Mouse (Mus musculus): ENCODE measurements around the gene Kif1c.

The Kif1c gene

DNA sequence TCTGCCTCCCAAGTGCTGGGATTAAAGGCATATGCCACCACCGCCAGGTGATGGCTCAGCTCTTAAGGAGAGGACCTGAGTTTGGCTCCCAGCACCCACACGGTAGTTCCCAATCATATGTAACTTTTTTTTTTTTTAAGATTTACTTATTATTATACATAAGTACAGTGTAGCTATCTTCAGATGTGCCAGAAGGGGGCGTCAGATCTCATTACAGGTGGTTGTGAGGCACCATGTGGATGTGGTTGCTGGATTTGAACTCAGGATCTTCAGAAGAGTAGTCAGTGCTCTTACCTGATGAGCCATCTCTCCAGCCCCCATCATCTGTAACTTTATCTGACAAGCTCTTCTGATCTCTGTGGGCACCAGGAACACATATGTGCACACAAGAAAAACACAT lies 3.0 kb upstream of the Kif1c start:
- DNase-seq (ENCODE audit: low spot score in 2 of 2) = no peak

DNA sequence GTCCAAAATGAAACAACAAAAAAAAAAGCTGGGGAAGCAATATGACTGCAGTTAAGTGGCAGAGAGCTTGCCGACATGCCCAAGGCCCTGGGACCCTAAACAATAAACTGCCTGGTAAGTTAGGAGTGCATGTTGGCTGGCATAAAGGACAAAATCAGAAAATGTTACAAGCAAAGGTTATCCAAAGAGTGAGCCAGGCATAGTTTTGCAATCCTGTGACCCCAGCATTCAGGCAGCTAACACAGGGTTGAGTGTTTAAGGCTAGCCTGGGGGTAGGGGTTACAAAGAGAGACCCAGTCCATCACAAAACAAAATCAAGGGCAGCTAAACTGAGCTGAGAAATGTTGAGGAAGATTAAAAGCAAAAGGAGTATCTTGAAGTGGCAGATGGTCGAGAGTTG lies 1.3 kb upstream of the Kif1c start:
- DNase-seq (ENCODE audit: low spot score in 2 of 2) = no peak

DNA sequence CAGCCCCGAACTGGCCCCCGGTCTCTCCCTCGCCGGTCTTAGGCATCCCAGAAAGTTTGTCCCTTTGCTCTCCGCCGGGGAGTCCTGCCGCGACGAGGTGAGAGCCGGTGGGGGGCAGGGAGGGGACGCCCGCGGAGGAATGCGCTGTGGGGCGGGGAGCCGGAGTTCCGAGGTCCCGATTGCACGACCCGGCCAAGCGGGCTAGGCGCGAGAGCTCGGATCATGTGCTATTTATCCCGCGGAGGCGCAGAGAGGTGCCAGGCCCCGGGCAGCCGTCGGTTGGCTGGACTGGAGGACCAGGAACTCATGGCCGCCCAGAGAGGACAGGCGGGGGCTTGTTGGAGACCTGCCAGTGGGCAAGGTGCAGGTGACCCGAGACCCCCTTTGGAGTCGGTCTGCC lies 265 bp downstream of the Kif1c start:
- peak; percentile 85 to 86 for DNase-seq (ENCODE audit: low spot score in 2 of 2)

DNA sequence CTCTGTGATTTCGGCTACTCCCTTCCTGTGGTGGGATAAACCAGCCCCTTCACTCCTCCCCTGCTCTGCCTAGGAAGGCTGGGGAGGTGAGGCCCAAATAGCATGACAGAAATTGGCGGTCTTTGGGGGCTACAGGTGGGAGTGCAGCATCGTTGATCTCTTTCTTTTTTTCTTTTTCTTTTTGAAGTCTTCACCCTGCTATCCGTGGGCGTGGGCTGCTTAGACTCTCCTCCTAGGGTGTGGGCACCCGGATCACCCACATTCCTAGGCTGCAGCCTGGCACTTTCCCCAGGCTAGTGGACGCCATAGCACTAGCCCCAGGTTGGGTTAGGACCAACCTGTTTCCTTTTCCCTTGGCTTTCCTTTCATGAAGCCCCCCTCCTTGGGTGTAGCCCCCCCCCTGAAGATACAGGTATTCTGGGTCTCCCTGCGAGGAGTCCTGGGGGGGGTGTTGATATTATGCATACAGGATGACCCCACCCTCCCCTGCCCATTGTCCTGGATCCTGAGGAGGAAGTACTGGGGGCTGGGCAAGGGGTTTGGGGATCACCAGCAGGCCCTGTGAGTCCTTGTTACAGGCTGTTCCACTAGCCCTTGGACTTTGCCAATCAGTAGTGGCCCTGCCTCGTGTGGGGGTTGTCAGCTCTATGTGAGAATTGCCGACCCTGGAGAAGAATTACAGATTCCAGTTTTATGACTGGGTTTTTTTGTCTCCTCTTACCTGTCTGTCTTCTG lies 1.0 kb downstream of the Kif1c start:
- DNase-seq (ENCODE audit: low spot score in 2 of 2) = peak in 1 of 2 experiments; percentile 32

DNA sequence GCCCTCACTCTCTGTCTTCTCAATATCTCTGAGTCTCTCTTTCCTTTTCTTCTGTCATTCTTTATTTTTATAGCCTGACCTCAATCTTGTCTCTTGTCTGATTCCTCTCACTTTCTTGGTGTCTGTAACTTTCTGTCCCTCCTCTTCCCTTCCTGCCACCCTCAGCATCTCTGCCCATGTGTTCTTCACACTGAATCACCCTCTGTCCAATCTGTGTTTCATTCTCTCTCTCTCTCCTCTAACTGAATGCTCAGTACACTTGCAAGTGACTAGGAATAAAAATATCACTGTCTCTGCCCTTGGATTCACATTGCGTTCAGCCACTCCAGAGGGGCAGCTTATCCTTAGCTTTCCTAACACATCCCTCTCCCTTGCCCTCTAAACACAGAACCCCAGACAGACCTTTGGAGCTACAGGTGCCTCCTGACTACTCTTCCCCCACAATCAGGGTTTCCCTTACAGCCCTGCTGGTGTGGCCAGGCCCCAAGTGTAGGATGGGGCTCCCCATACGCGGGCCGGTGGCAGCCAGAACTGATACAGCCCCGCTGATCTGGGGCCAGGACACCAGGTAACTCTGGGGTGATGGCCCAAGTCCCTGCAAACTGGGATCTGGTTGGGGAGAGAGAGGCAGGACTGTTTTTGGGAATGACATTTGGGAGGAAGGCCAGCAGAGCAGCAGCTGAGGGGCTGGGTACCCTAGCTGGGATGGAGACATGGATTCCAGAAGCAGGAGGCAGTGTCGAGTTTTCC lies 1.8 kb downstream of the Kif1c start:
- DNase-seq (ENCODE audit: low spot score in 2 of 2) = peak; percentile 28 to 34

DNA sequence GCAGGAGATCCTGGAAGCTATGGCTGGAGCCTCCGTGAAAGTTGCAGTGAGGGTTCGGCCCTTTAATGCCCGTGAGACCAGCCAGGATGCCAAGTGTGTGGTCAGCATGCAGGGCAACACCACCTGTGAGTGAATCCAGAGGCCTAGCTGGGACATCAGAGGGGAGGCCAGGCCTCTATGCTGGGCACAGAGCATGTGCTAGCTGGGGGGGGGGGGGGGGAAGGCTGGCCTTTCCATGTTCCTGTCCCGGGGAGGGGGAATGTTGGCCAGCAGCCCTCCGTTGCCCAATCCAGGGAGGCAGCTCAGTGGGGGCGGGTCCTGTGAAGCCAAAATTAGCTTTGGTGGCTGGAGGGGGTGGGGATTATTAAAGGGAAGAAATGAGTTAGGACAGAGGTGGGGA lies 2.4 kb downstream of the Kif1c start:
- DNase-seq (ENCODE audit: low spot score in 2 of 2) = peak; percentile 58 to 81

DNA sequence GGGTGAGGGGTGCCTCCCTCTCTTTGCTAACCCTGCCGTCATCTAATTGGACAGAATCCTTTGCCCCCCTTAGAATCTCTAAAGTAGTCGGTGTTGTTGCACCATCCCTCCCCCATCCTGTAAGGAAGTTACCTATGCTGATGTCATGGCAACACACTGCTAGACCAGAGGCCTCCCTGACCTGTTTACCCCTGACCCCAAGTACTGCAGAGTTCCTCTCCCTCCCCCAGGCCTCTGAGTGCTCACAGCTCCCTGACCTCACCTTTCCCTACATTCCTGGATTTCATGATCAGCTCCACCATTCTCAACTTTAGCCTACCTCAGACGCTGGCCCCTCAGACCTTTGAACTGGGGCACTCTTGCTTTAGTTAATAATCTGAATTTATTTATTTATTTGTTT lies 5.8 kb downstream of the Kif1c start:
- no peak for DNase-seq (ENCODE audit: low spot score in 2 of 2)

DNA sequence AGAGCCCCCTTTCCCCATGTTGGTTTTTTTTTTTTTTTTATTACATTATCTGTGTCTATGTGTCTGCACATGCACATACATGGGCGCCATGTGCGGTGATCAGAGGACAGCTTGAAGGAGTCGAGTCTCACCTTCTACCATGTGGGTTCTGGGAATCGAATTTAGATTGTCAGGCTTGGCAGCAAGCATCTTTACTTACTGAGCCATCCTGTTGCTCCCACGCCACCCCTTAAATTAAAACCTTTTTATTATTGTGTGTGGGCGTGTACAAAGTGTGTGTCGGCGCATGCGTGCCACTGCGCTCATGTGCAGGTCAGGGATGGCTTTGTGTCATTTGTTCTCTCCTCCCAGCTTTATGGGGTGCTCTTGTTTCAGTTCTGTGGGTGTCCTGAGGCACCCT lies 10.7 kb downstream of the Kif1c start:
- DNase-seq (ENCODE audit: low spot score in 2 of 2) = no peak

DNA sequence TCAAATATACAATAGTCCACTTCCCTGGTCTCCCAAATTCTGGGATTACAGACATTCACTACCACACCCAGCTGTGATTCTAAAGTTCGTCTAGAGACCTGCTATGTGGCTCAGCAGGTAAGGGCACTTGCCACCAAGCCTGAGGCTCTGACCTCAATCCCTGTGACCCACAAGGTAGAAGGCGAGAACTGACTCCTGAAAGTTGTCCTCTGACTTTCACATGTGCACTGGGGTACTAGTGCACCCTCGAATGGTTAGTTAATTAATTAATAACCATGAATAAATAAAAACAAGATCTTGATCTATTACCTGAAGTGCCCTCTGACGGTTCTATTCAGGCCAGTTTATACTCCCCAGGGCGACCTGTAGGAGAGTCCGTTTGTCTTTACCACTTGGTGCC lies 12.9 kb downstream of the Kif1c start:
- no peak for DNase-seq (ENCODE audit: low spot score in 2 of 2)

DNA sequence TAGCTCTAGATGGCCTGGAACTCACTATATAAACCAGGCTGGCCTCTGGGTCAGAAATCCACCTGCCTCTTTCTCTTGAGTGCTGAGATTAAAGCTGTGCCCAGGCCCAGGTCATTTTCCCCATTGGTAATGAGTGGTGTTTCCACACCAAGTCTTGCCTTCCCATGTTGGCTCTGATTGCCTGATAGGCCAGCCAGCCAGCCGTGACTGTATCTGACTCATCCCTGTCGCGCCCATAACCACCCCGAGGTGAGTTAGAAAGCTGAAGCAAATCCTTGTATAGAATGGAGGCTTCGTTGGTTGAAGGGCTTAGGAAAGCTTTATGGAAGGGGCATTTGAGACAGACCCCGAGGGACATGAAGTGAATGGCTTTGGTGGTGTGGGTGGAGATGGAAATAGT lies 15.5 kb downstream of the Kif1c start:
- DNase-seq (ENCODE audit: low spot score in 2 of 2) = no peak

DNA sequence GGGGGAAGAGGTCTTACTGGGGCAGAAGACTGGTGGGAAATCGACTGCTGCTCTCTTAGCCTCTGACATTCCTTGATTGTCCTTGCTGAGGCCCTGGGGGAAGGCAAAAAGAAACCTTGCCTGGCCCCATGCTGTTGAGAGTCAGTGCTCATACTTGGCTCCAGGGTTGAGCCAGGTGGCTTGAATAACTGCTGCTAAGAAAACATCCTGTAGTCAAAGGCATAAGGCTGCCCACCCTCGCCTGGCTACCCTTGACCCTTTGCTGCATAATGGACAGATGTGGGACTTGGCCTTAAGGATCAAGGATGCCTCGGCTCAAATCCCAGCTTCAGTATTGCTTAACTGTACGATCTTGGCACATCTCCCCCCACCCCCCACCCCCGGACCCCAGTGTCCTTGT lies 18.1 kb downstream of the Kif1c start:
- no peak for DNase-seq (ENCODE audit: low spot score in 2 of 2)

DNA sequence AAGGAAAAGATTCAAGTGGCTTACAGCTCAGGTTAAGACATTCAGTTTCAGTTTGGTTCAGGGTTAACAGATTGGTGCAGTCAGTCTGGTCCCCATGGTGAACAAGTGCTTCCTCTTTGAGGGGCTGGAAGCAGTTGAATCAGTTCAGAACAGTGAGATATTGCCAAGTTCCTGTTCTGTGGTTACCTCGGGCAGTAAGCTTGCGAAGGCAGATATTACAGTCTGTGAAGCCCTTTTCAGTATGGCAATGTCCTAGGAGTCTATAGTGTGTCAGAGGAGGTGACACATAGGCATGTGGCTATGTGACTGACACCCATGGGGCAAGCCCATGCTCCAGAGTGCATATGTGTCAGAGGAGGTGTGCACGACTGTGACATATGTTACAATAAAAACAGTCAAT lies 20.2 kb downstream of the Kif1c start:
- DNase-seq (ENCODE audit: low spot score in 2 of 2) = peak in 1 of 2 experiments; percentile 42

DNA sequence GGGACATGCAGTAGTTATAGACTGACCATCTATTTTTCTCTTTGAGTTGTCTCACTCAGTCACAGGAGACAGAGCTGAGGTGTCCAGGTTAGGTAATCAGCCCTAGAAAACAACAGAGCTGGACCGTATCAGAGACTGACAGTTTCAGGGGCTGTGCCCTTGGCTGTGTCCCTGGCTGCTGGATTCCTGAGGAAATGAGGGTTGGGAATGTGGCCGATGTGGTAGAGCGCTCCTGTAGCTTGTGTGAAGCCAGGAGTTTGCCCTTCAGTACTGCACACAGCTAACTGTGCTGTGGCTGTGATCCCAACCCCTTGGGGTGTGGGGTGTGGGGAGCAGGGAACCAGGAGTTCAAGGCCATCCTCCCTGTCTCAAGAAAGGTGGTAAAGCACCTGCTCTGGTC lies 20.7 kb downstream of the Kif1c start:
- peak in 1 of 2 experiments; percentile 17 for DNase-seq (ENCODE audit: low spot score in 2 of 2)

DNA sequence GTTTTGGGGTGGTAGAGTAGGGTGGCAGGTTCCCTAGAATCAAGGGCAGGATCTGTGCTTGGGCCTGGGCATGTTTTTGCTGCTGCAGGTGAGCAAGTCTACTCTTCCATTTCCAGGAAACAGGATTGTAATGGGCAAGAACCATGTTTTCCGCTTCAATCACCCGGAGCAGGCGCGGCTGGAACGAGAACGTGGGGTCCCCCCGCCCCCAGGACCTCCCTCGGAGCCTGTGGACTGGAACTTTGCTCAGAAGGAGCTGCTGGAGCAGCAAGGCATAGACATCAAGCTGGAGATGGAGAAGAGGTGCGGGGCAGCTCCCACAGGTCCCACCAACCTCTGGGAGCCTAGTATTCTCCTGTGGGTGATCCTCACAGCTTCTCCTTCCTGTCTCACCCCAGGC lies 24.4 kb downstream of the Kif1c start:
- no peak for DNase-seq (ENCODE audit: low spot score in 2 of 2)

DNA sequence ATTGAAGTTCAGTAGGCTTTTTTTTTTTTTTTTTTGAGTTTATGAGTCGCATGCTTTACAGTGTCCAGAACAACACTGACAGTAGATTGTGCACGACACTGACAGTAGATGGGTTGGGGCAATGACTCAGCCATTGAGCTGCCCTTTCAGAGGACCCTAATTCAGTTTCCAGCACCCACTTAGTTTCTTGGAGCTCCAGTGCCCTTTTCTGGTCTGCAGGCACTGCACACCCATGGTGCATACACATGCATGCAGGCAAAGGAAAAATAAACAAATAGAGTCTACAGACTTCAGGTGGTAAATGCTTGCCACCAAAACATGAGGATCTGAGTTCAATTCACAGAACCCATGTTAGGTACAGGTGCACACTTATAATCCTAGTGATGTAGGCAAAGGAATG lies 26.2 kb downstream of the Kif1c start:
- no peak for DNase-seq (ENCODE audit: low spot score in 2 of 2)

DNA sequence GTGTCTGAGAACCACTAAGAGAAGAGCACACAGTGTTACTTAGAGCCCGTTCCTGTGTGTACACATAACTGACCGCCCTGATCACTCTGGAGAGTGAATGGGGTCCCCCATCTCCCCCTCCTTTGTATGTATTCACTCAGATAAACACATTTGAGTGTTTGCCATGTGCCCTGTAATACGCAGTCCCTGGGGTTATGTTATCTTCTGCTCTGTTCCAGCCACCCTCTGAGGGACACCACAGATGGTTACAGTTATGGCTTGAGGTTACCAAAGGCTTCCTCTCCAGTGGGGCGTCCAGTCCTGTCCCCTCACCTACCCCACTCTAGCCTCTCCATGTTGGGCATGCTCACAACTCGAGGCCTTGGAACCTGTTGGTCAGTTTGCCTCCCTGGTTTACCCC lies 27.0 kb downstream of the Kif1c start:
- no peak for DNase-seq (ENCODE audit: low spot score in 2 of 2)

DNA sequence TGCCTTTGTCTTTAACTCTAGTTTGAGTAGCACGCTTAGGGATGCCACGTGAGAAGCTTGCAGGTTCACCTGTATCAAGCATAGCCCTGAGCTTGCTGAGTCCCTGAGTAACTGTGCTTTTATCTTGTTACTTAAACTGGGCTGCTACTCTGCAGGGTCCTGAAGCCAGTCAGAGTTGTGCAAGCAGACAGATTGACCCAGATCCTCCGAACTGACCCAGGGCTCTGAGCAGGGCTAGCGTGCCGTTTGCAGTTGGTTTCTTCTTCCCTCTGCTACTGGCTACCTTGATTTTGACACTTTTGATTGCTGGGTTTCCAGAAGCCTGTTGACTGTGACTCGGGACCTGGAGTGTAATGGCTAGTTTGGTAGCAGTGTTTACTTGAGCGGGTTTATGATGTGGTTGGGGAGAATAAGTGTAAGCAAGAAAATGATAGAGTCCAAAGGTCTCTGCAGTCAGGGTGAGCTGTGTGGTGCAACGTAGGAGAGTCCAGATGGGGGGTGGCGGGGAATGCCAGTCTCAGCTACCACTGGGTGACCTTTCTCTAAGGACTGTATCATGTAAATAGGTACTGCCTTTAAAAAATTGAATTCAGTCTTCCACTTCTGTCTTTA lies 30.2 kb downstream of the Kif1c start:
- DNase-seq (ENCODE audit: low spot score in 2 of 2) = no peak

DNA sequence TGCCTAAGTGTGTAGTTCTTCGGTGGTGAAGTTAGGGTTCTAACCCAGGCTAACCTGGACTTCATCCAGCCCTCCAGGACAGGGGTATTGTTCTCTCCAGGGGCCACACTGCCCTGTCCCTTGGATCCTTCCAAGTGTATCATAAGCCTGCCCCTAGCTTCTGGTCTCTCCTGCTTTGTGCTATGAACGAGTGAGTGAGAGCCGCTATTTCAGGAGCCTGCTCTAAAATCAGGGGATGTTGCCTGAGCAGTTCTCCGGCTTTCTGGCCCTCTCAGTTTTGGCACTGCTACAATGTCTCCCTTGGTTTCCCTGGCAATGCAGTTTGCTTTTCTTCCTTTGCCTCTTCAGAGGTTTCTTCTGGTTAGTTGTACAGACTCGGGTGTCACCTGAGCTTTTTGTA lies 30.8 kb downstream of the Kif1c start:
- no peak for DNase-seq (ENCODE audit: low spot score in 2 of 2)

DNA sequence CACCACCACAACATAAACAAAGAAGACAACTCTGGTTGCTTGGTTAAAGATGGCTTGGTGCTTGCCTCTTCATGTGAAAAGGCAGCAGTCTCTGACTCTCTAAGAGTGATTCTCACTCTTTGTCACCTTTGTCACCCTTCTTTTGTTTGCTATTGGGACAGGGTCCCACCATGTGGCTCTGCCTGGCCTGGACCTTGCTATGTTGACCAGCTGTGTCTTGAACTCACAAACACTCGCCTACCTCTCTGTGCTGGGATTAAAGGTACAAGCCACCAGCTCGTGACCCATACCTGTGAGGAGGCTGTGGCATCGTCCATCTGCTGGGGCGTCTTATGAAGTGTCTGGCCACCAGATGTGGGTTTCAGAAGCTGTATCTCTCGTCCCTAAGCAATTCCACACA lies 32.9 kb downstream of the Kif1c start:
- DNase-seq (ENCODE audit: low spot score in 2 of 2) = no peak

DNA sequence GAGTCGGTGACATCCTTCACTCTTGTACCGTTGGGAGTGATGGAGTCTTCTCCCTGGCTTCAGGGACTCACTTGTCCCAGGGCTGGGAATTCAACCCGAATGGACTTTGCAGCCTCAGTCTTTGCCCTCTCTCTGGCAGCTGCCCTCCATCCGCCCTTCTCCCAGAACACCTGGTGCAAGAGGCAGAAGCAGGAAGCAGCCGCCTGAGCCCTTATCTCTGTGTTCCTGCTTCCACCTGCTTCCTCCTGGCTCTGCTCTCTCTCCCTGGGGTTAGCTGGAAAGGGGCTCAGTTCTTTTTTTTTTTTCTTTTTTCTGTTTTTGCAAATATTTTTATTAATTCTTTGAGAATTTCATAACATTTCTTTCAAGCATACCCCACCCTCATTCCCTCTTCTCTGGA lies 37.4 kb downstream of the Kif1c start:
- peak in 1 of 2 experiments; percentile 19 for DNase-seq (ENCODE audit: low spot score in 2 of 2)

DNA sequence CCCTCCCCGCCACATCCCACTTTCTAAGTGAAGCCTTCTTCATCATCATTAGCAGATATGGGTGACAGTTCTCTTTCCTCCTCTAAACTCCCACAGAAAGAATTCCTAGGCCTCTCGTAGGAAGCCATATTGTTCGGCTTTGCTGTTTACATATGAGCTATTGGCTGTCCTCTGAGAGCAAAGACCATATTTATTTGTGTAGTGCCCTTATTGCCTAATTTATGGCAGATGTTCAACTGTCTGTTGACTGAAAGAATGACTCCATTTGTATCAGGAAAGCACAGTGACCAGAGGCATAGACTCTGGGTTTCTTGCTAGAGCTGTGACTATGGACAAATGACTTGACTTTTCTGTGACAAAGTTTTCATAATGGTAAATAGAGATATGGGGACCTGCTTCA lies 41.3 kb downstream of the Kif1c start:
- no peak for DNase-seq (ENCODE audit: low spot score in 2 of 2)

DNA sequence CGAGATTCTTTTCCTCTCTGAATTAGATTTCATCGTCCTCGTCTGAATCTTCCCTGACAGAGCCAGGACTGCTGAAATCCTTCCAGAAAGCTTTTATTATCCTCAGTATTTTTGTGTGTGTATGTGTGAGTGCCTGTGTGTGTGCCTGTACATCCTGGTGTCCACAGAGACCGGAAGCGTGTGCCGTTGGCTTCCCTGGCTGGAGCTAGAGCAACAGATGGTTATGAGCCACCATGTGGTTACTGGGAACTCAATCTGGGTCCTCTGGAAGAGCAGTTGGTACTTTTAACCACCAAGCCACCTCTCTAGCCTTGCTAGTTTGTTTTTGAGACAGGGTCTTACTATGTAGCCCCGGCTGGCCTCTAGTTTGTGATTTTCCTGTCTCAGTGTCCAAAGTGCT lies 41.8 kb downstream of the Kif1c start:
- no peak for DNase-seq (ENCODE audit: low spot score in 2 of 2)
